Mouse (Mus musculus): ENCODE results near the gene Rab37. TPM values are rescaled to one million over a fixed set of nuclear protein-coding genes. Genes with fewer than 3 reads are reported as not detected.

Rab37 gene
- polyA plus RNA-seq, 1 experiment from 2014 or later, result 3.6 TPM

DNA sequence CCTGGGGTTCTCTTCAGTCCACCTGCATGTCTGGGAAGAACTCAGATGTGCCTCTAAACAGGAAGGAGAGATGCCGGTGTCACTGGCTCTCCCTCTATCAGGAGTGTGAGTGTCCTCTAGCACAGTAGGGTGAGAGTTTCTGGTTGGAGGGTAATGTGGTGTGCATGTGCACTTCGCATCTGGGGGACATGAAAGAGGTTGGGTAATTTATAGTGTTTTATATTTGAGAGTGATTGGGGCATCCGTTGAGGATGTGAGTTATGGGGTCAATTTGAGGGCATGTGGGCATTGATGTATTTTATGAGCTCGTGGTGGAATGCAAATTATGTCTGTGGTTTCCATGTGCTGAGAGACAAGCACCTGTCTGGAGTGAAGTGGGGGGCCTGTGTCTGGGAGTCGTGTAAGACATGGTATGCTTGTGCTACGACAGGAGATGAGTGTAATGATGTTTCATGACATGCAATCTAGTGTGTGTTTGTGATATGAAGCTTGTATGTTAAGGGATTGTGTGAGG, 59.6 kb downstream of the Rab37 start:
- no peak overlapping the region for H3K4me2 ChIP-seq (replicated peaks)
- no peak overlapping the region for H3K9ac ChIP-seq
- ATAC-seq, result no peak
- no peak overlapping the region for H3K4me3 ChIP-seq (replicated peaks)
- H3K9me3 ChIP-seq, result no peaks in the 10 kb centered on the region
- no peak overlapping the region for H3K27ac ChIP-seq
- H3K27me3 ChIP-seq (replicated peaks), result peaks cover 4% of the 10 kb centered on the region; the same call in 1 of the 2 replicates
- H3K36me3 ChIP-seq, result no peaks in the 10 kb centered on the region
- 44% methylated on average over 6 of the region's 6 CpGs for WGBS
- peaks cover 17% of the 10 kb centered on the region for H3K4me1 ChIP-seq (replicated peaks)

DNA sequence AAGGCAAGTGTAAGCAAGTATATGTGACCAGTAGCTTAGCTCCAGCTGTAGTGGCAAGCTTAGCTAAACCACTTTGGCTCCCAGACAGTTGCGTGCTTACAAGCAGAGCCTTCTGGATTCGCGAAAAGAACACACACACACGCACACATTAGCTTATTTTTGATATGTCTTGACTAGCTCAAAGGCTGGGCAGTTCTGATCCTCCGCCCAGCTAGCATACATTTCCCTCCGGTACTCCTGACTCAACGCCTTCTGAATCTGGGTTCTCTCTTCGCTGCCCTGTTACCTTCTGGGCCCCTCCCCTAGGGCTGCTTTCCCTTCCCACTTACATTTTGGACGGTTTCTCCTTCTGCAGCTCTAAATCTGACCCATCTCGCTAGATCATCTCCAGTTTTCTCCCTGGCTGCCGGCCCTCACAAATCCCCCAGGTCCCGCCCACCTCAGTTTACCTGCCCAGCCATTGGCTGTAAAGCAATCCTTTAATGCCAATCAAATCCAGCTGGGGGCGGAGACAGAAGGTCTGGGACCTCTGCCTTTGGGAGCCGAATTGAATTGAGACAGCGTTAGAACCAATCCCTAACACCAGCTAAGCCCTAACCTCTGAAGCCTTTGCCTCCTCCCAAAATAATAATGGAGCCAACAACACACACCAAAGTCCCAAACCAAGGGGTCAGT, 60.7 kb downstream of the Rab37 start:
- peak; percentile 45; the same call in 1 of the 2 replicates for ATAC-seq
- WGBS, result 4% methylated on average over 15 of the region's 15 CpGs
- H3K4me2 ChIP-seq (replicated peaks), result peak overlapping the region; percentile 64
- no peaks in the 10 kb centered on the region for H3K9me3 ChIP-seq
- no peaks in the 10 kb centered on the region for H3K36me3 ChIP-seq
- H3K27ac ChIP-seq, result no peak overlapping the region
- peaks cover 17% of the 10 kb centered on the region for H3K4me1 ChIP-seq (replicated peaks)
- peak overlapping the region; percentile 28 for H3K9ac ChIP-seq
- peak overlapping the region; percentile 24; the same call in 1 of the 2 replicates for H3K4me3 ChIP-seq (replicated peaks)
- H3K27me3 ChIP-seq (replicated peaks), result peaks cover 4% of the 10 kb centered on the region; the same call in 1 of the 2 replicates

DNA sequence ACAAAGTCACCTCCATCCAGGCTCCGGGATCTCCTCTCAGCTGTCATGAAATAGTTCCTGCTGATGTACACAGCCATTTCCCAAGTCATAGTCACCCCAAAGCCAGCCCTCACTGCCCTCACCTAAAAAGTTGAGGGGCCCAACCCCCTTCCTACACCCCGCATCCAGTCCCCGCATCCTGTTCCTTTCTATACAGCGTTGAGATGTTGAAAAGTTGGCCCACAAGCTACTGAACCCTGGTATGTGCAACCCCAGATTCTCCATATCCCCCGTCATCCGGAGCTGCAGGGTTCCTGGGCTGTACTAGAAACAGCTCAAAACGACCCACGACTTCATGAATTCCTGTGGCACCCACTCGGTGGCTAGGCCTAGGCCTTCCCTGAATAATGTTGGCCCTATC, 61.9 kb downstream of the Rab37 start:
- H3K4me2 ChIP-seq (replicated peaks), result 0 out of 2 replicates have a peak overlapping the region, but pooled peaks have one; percentile 66
- no peak overlapping the region for H3K9ac ChIP-seq
- H3K4me3 ChIP-seq (replicated peaks), result no peak overlapping the region
- H3K27ac ChIP-seq, result no peak overlapping the region
- 74% methylated on average over 9 of the region's 9 CpGs for WGBS
- ATAC-seq, result no peak
- H3K36me3 ChIP-seq, result no peaks in the 10 kb centered on the region
- no peaks in the 10 kb centered on the region for H3K9me3 ChIP-seq
- peaks cover 18% of the 10 kb centered on the region for H3K4me1 ChIP-seq (replicated peaks)
- peaks cover 4% of the 10 kb centered on the region; the same call in 1 of the 2 replicates for H3K27me3 ChIP-seq (replicated peaks)

DNA sequence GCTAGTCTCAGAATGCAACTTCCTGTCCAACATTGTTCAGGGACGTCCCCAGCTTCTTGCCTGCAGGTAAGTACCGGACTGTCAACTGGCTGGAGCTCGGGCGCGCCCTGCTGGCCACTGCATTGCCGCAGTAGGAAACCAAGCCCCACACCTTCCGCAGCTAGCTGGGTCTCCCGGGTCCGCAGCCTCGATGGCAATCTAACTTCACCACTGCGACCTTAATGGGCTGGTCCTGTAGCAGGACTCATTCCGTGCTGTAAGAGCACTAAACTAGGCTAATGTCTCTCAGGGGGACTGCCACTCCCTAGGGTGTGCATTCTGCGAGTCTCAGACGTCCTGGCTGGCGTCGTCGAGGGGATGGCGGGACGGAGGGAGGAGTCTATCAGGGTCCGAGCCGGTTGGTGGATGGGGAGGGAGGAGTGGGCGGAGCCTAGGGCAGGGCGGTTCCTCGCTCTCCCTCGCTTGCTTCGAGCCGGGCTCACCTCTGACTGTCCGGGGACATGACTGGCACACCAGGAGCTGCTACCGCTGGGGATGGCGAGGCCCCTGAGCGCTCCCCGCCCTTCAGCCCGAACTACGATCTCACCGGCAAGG, 62.6 kb downstream of the Rab37 start:
- H3K4me2 ChIP-seq (replicated peaks), result peak overlapping the region; percentile 66
- H3K4me3 ChIP-seq (replicated peaks), result peak overlapping the region; percentile 41
- H3K4me1 ChIP-seq (replicated peaks), result peaks cover 19% of the 10 kb centered on the region
- no peaks in the 10 kb centered on the region for H3K36me3 ChIP-seq
- H3K27ac ChIP-seq, result no peak overlapping the region
- no peaks in the 10 kb centered on the region for H3K9me3 ChIP-seq
- peaks cover 4% of the 10 kb centered on the region; the same call in 1 of the 2 replicates for H3K27me3 ChIP-seq (replicated peaks)
- ATAC-seq, result peak; percentile 84
- peak overlapping the region; percentile 36; the same call in 1 of the 2 replicates for H3K9ac ChIP-seq
- WGBS, result under 1% methylated on average over 35 of the region's 35 CpGs

DNA sequence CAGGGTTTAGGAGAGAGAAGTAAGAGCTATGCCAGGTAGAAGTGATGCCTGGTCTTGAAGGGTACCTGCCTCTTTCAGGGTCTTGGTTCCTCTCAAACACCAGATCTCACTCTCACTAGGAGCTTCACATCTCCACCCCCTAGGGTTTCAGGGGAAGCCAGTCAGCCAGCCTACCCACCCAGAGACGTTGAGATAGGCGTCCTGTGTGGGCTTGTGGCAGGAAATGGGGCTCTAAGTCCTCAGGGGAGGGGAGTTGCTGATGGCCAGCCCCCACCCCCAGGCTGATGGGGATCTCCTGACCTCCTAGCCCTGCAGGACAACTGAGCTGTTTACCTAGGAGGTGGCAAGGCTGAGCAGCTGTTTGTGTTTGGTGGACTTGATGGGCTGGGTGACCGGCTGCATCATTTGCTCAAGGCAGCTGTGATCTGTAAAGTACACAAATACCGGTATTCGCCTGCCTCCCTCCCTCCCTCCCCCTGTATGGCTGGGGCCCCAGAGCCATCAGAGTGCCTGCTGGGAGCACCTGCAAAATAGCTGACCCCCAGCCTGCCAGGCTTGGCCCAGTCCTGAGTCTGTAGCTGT, 63.9 kb downstream of the Rab37 start:
- Histone ChIP-seq H3K4me2 (replicated peaks) (0 out of 2 replicates have a peak overlapping the region, but pooled peaks have one; percentile 66), H3K4me1 (replicated peaks) (peaks cover 19% of the 10 kb centered on the region)

DNA sequence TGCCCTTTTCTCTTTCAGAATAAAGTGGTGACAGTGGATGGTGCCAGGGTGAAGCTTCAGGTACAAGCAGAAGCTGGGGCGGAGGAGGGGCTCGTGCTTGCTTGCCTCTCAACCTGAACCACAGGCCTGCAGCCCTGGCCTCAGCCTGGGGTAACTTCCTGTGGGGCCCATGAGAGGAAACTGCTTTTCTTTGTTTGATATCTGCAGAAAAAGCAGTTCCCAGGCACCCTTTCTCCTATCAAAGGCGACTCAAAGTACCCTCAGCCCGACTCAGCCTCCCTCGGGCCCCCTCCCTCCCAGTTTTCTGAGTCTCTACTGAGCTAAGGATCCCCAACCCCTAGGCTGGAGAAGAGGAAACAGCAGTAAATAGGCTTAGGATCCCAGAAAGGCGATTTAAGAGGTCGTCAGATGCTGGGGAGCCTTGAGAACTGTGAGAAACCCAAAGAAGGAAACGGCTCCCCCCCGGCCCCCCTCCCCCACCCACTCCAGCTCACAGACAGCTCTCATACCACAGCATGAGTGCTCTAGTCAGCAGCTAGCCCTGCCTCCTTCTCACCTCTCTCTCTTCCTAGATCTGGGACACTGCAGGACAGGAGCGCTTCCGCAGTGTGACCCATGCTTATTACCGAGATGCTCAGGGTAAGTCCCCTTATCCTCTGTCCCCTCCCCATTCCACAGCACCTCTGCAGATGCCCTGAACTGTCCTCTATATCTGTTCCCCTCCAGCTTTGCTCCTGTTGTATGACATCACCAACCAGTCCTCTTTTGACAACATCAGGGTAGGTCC, 66.9 kb downstream of the Rab37 start:
- Histone ChIP-seq H3K4me3 (replicated peaks) (no peak overlapping the region), H3K4me2 (replicated peaks) (0 out of 2 replicates have a peak overlapping the region, but pooled peaks have one; percentile 24), H3K9me3 (no peaks in the 10 kb centered on the region), H3K9ac (no peak overlapping the region), H3K27ac (peak overlapping the region; percentile 32; the same call in 1 of the 2 replicates), H3K36me3 (no peaks in the 10 kb centered on the region), H3K27me3 (replicated peaks) (peaks cover 4% of the 10 kb centered on the region; the same call in 1 of the 2 replicates), H3K4me1 (replicated peaks) (peaks cover 30% of the 10 kb centered on the region)
- no peak for ATAC-seq
- 23% methylated on average over 12 of the region's 12 CpGs for WGBS

More for the DNA sequence above, 63.9 kb downstream of the Rab37 start:
- no peak overlapping the region for H3K27ac ChIP-seq
- peaks cover 4% of the 10 kb centered on the region; the same call in 1 of the 2 replicates for H3K27me3 ChIP-seq (replicated peaks)
- no peaks in the 10 kb centered on the region for H3K36me3 ChIP-seq
- no peak overlapping the region for H3K4me3 ChIP-seq (replicated peaks)
- no peak for ATAC-seq
- no peaks in the 10 kb centered on the region for H3K9me3 ChIP-seq
- WGBS, result 3% methylated on average over 5 of the region's 5 CpGs
- H3K9ac ChIP-seq, result no peak overlapping the region

DNA sequence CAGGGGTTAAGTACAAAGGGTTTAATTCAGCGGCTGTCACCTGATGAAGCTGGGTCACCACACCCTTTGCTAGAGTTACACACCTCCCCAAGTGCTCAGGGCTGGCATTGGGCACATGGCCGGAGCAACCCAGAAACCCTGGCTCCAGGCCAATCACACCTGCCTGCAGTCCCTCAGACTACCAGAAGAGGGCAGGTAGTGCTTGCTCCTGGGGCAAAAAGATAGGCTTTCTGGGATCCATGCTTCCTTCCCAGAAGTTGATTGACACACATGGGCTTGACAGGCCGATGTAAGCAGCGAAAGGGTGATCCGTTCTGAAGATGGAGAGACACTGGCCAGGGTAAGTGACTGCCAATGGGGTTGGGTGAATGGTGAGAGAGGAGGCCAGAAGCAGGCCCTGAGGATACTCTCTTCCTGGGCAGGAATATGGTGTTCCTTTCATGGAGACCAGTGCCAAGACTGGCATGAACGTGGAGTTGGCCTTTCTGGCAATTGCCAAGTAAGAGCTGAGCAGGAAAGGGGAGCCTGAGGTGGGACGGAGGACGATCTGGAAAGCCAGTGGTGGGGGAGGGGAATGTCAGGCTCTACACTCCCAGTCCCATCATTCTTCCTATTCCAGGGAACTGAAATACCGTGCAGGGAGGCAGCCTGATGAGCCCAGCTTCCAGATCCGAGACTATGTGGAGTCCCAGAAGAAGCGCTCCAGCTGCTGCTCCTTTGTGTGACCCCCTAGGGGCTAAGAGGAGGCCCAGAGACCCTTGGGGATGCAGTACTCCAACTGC, 69.0 kb downstream of the Rab37 start:
- ATAC-seq, result no peak
- no peak overlapping the region for H3K27ac ChIP-seq
- WGBS, result 61% methylated on average over 11 of the region's 11 CpGs
- no peak overlapping the region for H3K4me2 ChIP-seq (replicated peaks)
- peaks cover 29% of the 10 kb centered on the region for H3K4me1 ChIP-seq (replicated peaks)
- no peaks in the 10 kb centered on the region for H3K27me3 ChIP-seq (replicated peaks)
- H3K9ac ChIP-seq, result no peak overlapping the region
- H3K36me3 ChIP-seq, result no peaks in the 10 kb centered on the region
- no peak overlapping the region for H3K4me3 ChIP-seq (replicated peaks)
- no peaks in the 10 kb centered on the region for H3K9me3 ChIP-seq

DNA sequence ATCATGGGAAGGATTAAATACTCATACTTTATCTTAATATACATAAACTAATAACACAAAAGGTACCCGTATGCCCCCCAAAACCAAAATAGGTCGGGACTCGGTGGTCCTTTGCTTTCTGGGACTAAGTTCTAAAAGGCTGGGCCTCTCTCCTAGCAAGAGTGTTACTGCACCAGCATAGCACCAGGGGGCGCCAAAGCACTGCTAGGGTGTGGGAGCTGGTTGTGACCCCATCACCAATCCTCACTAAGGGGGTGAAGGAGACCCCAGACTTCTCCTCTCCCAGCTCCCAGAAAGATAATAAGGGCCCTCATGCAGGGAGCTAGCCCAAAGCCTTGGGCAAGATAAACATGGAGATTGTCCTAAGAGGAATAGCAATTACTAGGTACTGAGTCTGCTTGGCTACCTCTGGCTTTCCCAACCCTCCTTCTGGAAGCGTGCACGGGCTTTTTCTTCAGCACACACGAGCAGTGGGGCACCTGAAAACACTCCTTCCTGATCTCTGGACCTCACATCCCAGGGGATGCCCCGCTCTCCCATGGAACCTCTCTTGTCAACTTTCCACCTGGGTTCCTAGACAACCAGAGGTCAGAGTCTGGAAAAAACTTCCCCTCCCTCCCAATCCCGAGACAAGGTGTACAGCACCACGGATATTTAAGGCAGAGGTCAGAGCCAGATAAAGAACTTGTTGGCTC, 69.8 kb downstream of the Rab37 start:
- Histone ChIP-seq H3K4me3 (replicated peaks) (no peak overlapping the region; the same call in 1 of the 2 replicates), H3K27ac (peak overlapping the region; percentile 77), H3K27me3 (replicated peaks) (no peaks in the 10 kb centered on the region), H3K4me1 (replicated peaks) (peaks cover 31% of the 10 kb centered on the region), H3K9me3 (no peaks in the 10 kb centered on the region), H3K9ac (no peak overlapping the region; the same call in 1 of the 2 replicates), H3K4me2 (replicated peaks) (peak overlapping the region; percentile 84; the same call in 1 of the 2 replicates), H3K36me3 (no peaks in the 10 kb centered on the region)
- ATAC-seq, result no peak
- 20% methylated on average over 10 of the region's 10 CpGs for WGBS

DNA sequence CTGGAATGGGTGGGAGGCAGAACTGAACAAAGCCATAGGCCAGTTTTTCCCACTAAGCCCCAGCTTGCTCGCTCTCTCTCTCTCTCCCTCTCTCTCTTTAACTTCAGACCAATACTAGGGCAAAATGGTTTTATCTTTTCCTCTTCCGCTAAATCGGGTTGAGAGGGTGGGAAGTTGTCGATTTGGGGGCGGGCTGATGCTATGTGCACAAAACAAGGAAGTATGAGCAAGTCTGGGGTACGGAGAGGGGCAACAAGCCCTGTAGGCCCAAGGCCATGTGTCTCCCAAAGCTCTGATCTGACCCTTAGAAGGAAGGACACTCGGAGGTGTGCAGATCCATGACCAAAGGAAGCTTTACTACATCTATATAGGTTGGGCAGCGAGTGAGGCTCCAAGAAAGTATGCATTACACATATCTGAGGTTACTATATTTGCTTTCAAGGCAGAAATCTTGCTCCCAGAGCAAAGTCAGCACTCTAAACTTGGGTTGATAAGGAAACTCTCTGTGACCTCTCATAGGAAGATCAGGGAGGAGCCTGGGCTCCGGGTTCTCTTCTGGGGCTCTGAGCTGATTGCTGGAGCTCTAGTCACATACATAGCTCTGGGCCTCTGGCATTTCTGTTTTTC, 70.5 kb downstream of the Rab37 start:
- H3K4me2 ChIP-seq (replicated peaks), result peak overlapping the region; percentile 84
- 50% methylated on average over 9 of the region's 9 CpGs for WGBS
- H3K4me1 ChIP-seq (replicated peaks), result peaks cover 36% of the 10 kb centered on the region
- H3K9ac ChIP-seq, result no peak overlapping the region; the same call in 1 of the 2 replicates
- H3K27ac ChIP-seq, result peak overlapping the region; percentile 77
- H3K36me3 ChIP-seq, result no peaks in the 10 kb centered on the region
- H3K4me3 ChIP-seq (replicated peaks), result no peak overlapping the region; the same call in 1 of the 2 replicates
- no peaks in the 10 kb centered on the region for H3K27me3 ChIP-seq (replicated peaks)
- no peak for ATAC-seq
- no peaks in the 10 kb centered on the region for H3K9me3 ChIP-seq

DNA sequence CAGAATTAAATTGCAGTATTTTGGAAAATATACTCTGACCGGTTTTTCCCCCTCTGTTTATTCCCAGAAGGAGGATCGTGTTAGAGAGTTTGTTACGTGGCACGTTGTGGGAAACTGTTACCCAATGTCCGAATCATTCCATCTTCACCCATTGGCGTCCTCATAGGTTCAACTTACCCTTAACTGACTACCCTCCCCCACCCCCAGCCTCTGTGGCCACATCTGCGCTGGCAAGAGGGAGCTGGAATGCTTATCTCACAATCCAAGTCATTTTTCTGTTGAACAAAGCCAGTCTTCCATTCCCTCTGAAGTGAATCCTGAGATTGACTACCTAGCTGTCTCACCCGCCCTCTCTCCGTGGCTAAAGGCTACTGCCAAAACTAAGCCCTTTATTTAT, 71.0 kb downstream of the Rab37 start:
- no peak overlapping the region for H3K9ac ChIP-seq
- 28% methylated on average over 9 of the region's 9 CpGs for WGBS
- peak overlapping the region; percentile 70; the same call in 1 of the 2 replicates for H3K4me3 ChIP-seq (replicated peaks)
- H3K4me1 ChIP-seq (replicated peaks), result peaks cover 39% of the 10 kb centered on the region
- no peaks in the 10 kb centered on the region for H3K36me3 ChIP-seq
- no peak for ATAC-seq
- peak overlapping the region; percentile 84 for H3K4me2 ChIP-seq (replicated peaks)
- peak overlapping the region; percentile 77 for H3K27ac ChIP-seq
- no peaks in the 10 kb centered on the region for H3K9me3 ChIP-seq
- no peaks in the 10 kb centered on the region for H3K27me3 ChIP-seq (replicated peaks)

Measured in intestine, embryonic 15.5 days (tissue).